Mouse (Mus musculus) heart, embryonic 14.5 days (tissue): ENCODE measurements around the gene Fcer1g. TPM values are rescaled to one million over a fixed set of nuclear protein-coding genes. Genes with fewer than 3 reads are reported as not detected.

ENCODE experiments used
- ATAC-seq: fragments of 200-750 bp; cut with Nextera tagmentation; 2 replicates; pipeline ENCODE4 v1.8.0; 2017; ENCODE audit warnings: low read depth, moderate TSS enrichment; ENCODE audit not compliant: insufficient number of reproducible peaks, insufficient read depth, low FRiP score
- H3K27ac ChIP-seq, 2 experiments: fragments of 200-500 bp in 1 of 2; fragments of 300-500 bp in 1 of 2; sonication (generic) in 1 of 2; replicated peaks in 1 of 2; 2 replicates each; pipeline ENCODE4 v1.5.1; 2012 to 2014; ENCODE audit warnings: low read depth in 2 of 2, low read length in 2 of 2, control low read depth in 1 of 2, mild to moderate bottlenecking in 1 of 2, mixed read lengths in 1 of 2; ENCODE audit not compliant: control insufficient read depth in 1 of 2, insufficient read depth in 1 of 2
- H3K27me3 ChIP-seq: fragments of 300-500 bp; sonication (generic); 2 replicates; pipeline ENCODE4 v1.6.1; 2014; ENCODE audit warnings: mild to moderate bottlenecking, low read length, control low read depth; ENCODE audit not compliant: control insufficient read depth, insufficient read depth
- H3K36me3 ChIP-seq: fragments of 300-500 bp; sonication (generic); 2 replicates; pipeline ENCODE4 v1.6.1; 2014; ENCODE audit warnings: mild to moderate bottlenecking, control low read depth, low read length, mixed read lengths; ENCODE audit not compliant: control insufficient read depth, insufficient read depth
- H3K4me1 ChIP-seq, 2 experiments: fragments of 200-500 bp in 1 of 2; fragments of 300-500 bp in 1 of 2; sonication (generic) in 1 of 2; 2 replicates each; pipeline ENCODE4 v1.6.1; 2012 to 2014; ENCODE audit warnings: low read length in 2 of 2, control low read depth in 1 of 2, mixed read lengths in 1 of 2; ENCODE audit not compliant: control insufficient read depth in 2 of 2, insufficient read depth in 2 of 2
- H3K4me2 ChIP-seq: fragments of 300-500 bp; sonication (generic); 2 replicates; pipeline ENCODE4 v1.6.1; 2014; ENCODE audit warnings: mild to moderate bottlenecking, low read length
- H3K4me3 ChIP-seq, 2 experiments: fragments of 200-500 bp in 1 of 2; fragments of 300-500 bp in 1 of 2; sonication (generic) in 1 of 2; 2 replicates each; pipeline ENCODE4 v1.5.1; 2012 to 2014; ENCODE audit warnings: low read length in 2 of 2, mild to moderate bottlenecking in 2 of 2, control low read depth in 1 of 2, low read depth in 1 of 2, moderate library complexity in 1 of 2; ENCODE audit not compliant: control insufficient read depth in 1 of 2, insufficient read depth in 1 of 2
- H3K9ac ChIP-seq: fragments of 300-500 bp; sonication (generic); 2 replicates; pipeline ENCODE4 v1.6.1; 2014; ENCODE audit warnings: mild to moderate bottlenecking, low read length
- H3K9me3 ChIP-seq: fragments of 300-500 bp; sonication (generic); 2 replicates; pipeline ENCODE4 v1.6.1; 2016; ENCODE audit warnings: low read length, control low read depth; ENCODE audit not compliant: control insufficient read depth
- WGBS: fragments of 180-500 bp; shearing (Covaris S2); extraction: QIAGEN DNeasy Blood & Tissue Kit; methylation state at CpG from one replicate; pipeline ENCODE4 v1.1.7; 2014; 5-methylcytosine and 5-hydroxymethylcytosine counted together
- polyA plus RNA-seq: library from polyadenylated mRNA; unstranded; fragments of >200 nt; fragmentation: Nextera tagmentation; extraction: Ambion mirVana; gene quantifications from 2 replicates; pipeline ENCODE4 v1.2.1, GENCODE M21; 2014

Fcer1g gene
- 30.1 and 37.7 TPM in 2 replicates for polyA plus RNA-seq

DNA sequence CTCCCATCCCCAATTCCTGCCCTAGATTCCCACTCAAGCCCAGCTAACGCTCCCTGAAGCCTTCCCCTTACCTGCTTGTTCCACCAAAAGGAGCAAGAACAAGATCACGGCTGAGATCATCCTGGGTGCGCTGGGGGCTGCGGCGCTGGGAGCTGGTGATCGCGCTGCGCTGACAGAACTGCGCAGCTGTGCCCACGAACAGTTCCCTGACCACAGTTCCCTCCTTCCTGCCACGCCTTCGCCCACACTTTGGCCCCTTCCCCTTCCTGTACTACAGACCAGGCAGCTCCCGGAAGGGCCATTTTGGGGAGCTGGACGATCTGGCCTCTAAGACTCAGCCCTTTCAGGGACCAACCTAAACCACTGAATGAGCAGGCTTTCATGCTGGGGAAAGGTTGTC lies at the start of gene Fcer1g:
Gene Fcer1g, minus strand, starts transcription at position 240 of the 400 bp plus-strand sequence.
- Histone ChIP-seq H3K4me2 (no peak within 1 kb of the TSS), H3K36me3 (peaks cover 57% of the 10 kb centered on the region), H3K4me1 (peaks cover 4 to 5% of the 10 kb centered on the region in 2 experiments; a peak in 2 of 4 replicates), H3K27me3 (no peaks in the 10 kb centered on the region), H3K9ac (0 out of 2 replicates have a peak within 1 kb of the TSS, but pooled peaks have one; percentile 7), H3K27ac (peak within 1 kb of the TSS in 1 of 2 experiments; percentile 14; a peak in 1 of 4 replicates), H3K9me3 (no peaks in the 10 kb centered on the region), H3K4me3 (no peak within 1 kb of the TSS)
- no peak for ATAC-seq
- 85% methylated on average over 14 of the region's 14 CpGs for WGBS

DNA sequence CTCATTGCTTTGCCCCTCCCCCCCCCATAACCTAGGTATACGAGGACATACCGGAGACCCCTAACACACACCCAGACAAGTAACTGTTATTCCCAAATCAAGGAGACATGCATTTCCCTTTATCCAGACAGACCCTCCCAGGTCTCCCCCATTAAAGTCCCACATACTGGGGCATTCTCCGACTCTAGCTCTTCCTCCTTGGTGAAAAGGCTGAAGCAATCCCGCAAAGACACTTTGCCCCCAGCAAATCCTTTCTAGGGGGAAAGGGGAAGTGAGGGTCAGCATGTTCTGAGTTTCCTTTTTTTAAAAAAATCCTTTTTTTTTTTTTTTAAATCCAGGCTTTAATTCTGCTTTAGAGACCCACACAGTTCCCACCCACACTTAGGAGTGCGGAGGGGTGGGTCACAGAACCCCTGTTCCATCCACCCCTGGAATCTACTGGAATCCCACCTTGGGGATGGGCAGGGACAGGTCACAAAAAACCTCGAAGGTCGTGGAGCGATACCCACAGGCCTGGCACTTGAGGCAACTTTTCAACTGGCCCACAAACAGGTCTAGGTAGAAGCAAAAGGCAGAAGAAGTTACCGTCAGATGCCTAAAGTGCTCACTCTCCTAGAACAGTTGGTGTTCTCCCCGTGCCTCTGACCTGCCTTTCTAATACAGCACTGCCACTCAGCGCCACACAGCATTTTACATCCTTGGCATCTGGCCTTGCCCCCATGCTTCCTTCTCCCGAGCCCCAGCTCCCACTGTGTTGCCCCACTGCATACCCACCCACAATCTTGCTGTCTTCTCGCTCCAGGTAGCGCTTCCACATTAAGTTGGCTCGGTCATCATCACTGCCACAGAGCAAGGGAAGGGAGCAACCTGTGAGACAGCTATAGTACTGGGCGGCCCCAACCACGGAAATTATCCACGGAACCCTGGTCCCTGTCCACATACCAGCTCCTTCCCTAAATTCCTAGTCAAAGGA lies 49.3 kb upstream of the Fcer1g start:
- Histone ChIP-seq H3K9ac (no peak overlapping the region), H3K9me3 (no peaks in the 10 kb centered on the region), H3K4me1 (peaks cover 10 to 32% of the 10 kb centered on the region in 2 experiments), H3K36me3 (peaks cover 56% of the 10 kb centered on the region), H3K27me3 (no peaks in the 10 kb centered on the region), H3K4me2 (no peak overlapping the region), H3K4me3 (no peak overlapping the region), H3K27ac (no peak overlapping the region)
- WGBS: 91% methylated on average over 18 of the region's 18 CpGs
- no peak for ATAC-seq

DNA sequence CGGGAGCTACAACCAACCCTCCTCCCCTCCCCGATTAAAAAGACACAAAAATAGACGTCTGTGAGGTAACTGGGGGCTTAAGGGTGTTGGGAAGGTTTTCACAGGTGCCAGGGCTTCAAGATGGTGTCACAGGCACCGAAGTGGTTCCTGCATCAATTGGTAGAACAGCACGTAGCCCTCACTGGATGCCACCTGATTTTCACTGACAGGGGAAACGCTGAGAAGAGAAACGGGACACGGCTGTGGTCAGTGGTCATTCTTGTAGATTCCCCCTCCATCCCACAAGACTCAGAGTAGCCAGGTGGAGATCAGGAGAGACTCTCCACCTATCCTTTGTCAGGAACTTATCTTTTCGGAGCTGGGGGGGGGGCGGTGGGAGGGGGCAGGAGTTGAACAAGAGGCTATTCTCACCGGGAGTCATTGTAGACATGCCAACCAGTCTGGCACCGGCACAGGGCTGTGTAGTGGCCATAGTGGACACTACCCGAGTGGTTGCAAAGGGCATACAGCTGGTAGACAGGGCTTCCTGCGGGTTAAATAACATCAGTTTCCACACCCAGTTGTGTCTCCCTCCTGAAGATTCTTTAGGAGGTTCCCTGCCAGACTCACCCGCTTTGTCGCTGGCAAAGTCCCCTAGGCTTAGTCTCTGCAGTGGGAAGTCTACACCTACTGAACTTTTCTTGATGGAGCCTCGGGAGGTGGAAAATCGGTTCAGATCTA lies 48.1 kb upstream of the Fcer1g start:
- peak overlapping the region; percentile 78 for H3K9ac ChIP-seq
- no peaks in the 10 kb centered on the region for H3K9me3 ChIP-seq
- H3K4me1 ChIP-seq: peaks cover 8 to 25% of the 10 kb centered on the region in 2 experiments
- no peak for ATAC-seq
- peaks cover 65% of the 10 kb centered on the region for H3K36me3 ChIP-seq
- WGBS: 72% methylated on average over 18 of the region's 18 CpGs
- H3K27ac ChIP-seq: no peak overlapping the region
- no peaks in the 10 kb centered on the region for H3K27me3 ChIP-seq
- peak overlapping the region in 1 of 2 experiments; percentile 76; a peak in 1 of 4 replicates for H3K4me3 ChIP-seq
- H3K4me2 ChIP-seq: peak overlapping the region; percentile 92

DNA sequence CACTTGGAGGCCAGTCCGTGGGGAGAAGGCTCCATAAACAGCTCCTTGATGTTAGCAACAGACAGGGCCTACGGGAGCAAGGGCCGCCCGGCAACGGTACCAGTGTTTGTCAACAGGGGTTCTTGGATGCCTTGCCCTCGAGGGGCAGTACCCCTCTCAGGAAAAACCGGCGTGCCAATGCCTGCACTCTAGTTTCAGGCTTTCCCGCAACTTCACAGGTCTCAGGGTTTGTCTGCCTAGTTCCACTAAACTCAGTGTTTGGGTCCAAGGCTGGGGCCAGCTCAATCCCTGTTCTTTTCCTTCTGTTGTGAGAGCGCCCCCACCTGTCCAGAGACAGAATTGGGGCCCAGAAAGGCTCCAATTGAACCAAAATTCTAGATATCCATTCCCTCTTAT lies 47.4 kb upstream of the Fcer1g start:
- peak overlapping the region; percentile 92 for H3K4me2 ChIP-seq
- peak overlapping the region; percentile 78 for H3K9ac ChIP-seq
- peaks cover 69% of the 10 kb centered on the region for H3K36me3 ChIP-seq
- no peaks in the 10 kb centered on the region for H3K9me3 ChIP-seq
- peaks cover 6 to 20% of the 10 kb centered on the region in 2 experiments for H3K4me1 ChIP-seq
- H3K27ac ChIP-seq: peak overlapping the region; percentile 78 to 89
- WGBS: 2% methylated on average over 10 of the region's 10 CpGs
- H3K4me3 ChIP-seq: peak overlapping the region; percentile 61 to 76
- H3K27me3 ChIP-seq: no peaks in the 10 kb centered on the region
- peak; percentile 49 for ATAC-seq

DNA sequence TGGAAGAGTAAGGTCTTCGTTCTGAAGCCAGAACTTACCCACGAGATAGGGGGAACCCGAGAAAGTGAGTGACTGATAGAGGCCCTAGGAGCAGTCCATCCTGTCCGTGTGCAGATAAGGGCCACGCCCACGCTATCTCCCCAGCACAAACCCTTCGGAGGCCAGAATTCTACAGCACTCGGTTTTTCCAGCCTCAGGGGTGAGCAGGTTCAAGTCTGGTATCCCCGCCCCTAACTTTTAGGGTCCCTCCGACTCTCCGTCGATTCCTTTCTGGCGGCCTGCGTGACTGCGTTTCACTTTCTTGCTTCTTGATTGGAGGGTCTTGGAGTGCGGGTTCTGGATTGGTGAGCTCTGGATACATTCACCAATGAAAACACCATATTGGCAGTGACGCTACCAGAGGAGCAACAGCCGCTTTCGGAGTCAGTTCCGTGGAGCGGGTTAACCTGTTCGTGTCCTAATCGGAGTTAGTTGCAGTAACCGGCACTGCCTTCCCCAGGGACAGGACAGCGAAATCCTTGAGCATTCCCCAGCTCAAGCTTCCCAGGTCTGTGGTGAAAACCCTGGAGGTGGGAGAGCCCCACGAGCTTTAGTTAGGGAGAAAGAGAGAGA lies 46.9 kb upstream of the Fcer1g start, which contains the start of gene Ppox:
Gene Ppox, minus strand, starts transcription at position 271 of the 612 bp plus-strand sequence.
- H3K4me2 ChIP-seq: peak within 1 kb of the TSS; percentile 92
- peak within 1 kb of the TSS; percentile 78 to 89 for H3K27ac ChIP-seq
- H3K27me3 ChIP-seq: no peaks in the 10 kb centered on the region
- peaks cover 69% of the 10 kb centered on the region for H3K36me3 ChIP-seq
- ATAC-seq: peak; percentile 95
- peaks cover 6 to 16% of the 10 kb centered on the region in 2 experiments for H3K4me1 ChIP-seq
- 0% methylated on average over 26 of the region's 26 CpGs for WGBS
- no peaks in the 10 kb centered on the region for H3K9me3 ChIP-seq
- H3K4me3 ChIP-seq: peak within 1 kb of the TSS; percentile 76 to 96
- H3K9ac ChIP-seq: peak within 1 kb of the TSS; percentile 87

DNA sequence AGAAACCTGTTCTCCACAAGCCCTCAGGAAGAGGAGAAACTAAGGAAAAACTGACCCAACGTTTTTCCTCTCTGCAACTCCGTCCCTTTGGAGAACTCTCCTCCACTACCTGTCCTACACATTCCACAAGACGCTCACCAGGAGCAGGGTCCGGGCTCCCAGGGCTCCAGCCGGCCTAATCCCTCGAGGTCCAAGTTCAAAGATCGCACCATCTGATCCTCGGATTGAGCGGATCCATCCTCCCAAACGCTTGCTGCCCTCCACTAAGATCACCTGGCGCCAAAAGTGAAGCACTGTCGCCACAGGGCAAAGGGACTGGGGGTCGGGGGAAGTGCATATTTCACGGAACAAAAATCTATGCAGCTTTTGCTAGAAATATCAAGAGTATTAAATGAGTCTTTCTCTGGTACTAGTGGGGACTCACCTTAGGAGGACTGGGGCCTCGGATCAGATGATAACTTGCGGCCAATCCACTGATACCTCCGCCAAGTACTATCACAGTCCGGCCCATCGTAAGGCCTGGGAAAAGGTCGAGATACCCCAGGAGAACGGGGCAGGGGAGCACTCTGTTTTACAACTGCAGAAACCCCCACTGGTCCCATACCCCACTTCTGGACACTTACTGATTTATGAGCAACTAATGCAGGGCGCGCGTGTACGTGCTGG lies 46.2 kb upstream of the Fcer1g start:
- Histone ChIP-seq H3K9ac (peak overlapping the region; percentile 87), H3K36me3 (peaks cover 69% of the 10 kb centered on the region), H3K27ac (peak overlapping the region; percentile 65 to 69), H3K4me2 (peak overlapping the region; percentile 92), H3K27me3 (no peaks in the 10 kb centered on the region), H3K4me1 (peaks cover 6 to 16% of the 10 kb centered on the region in 2 experiments), H3K9me3 (no peaks in the 10 kb centered on the region), H3K4me3 (peak overlapping the region; percentile 76 to 96)
- ATAC-seq: peak; percentile 7; the same call in 1 of the 2 replicates
- WGBS: under 1% methylated on average over 25 of the region's 25 CpGs
